Mouse (Mus musculus): ENCODE measurements around the gene Prkd3. TPM values are rescaled to one million over a fixed set of nuclear protein-coding genes. Genes with fewer than 3 reads are reported as not detected.

Prkd3 gene
- total RNA-seq, 2 experiments from 2014 or later = 18.5 to 21.8 TPM

- no peak for DNase-seq (ENCODE audit: low spot score in 2 of 2)
Measured at GRCm38 (mm10) chr17:78938927-78939326, 81.7 kb downstream of the Prkd3 start.

DNA sequence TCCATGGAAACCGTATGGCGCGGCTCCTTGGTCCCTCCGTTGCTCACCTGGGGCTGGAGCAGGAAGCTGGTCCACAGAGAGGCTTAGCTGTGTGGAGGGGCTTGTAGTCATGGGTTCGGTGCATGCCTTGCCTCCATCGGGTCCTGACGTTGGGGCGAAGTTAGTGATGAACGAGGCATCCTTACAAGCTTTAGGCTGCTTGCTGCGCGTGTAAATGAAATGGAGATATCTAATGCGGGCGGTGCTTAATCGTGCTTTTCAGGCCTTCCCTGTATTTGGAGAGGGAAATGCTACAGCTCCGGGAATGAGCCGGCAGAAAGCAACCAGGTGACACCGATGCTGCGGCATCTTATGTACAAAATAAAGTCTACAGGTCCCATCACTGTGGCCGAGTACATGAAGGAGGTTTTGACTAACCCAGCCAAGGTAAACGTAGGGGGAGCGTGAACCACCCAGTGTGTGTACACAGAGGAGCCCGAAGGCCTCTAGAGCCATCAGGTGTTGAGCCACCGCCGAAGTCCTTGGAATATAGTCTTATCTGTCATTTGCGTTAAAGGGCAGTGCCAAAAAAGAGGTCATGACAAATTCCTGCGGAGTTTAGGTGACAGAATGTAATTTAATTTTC is 83.3 kb downstream of the Prkd3 start:
- DNase-seq (ENCODE audit: low spot score in 2 of 2) = no peak

DNA sequence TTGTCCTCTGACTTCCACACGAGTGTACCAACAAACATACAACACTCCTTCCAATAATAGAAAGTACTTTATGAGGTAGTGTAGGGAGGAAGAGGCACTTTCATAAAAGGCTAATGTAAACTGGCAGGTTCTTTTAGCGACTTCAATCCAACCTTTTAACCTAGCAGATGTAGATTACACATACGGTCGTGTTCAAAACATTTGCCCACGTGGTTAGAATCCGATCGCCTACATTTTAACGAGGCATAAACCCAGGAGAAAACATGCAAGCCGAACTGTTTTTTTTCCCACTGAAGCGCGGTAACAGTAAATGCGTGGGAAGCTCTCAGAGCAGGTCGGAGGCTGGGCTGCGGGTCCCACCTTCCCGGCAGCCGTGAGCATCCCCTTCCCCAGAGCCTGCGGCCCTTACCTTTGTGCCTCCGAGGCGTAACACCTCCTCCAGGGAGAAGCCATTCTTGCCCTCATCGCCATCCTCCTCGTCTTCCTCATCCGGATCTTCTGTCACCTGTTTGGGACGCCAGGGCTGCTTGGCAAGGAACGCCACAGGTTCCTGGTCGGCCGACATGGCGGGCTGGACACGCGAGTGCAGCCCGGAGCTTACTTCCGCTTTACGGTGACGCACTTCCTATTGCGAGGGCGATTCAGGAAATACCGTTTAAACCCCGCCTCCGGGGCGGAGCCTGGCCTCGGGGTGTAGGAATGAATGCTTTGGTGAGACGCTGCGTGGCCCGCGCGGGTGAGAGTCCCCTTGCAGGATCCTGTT is 84.0 kb downstream of the Prkd3 start, which contains the start of the genes Cebpz and Ndufaf7:
Cebpz (minus strand) TSS at position 601 of the 763 bp plus-strand sequence.
Ndufaf7 (plus strand) TSS at position 671 of the 763 bp plus-strand sequence.
- peak; percentile 94 to 95 for DNase-seq (ENCODE audit: low spot score in 2 of 2)

GRCm38 (mm10) chr17:78935857-78936256 is 84.8 kb downstream of the Prkd3 start:
- DNase-seq (ENCODE audit: low spot score in 2 of 2) = no peak

DNA sequence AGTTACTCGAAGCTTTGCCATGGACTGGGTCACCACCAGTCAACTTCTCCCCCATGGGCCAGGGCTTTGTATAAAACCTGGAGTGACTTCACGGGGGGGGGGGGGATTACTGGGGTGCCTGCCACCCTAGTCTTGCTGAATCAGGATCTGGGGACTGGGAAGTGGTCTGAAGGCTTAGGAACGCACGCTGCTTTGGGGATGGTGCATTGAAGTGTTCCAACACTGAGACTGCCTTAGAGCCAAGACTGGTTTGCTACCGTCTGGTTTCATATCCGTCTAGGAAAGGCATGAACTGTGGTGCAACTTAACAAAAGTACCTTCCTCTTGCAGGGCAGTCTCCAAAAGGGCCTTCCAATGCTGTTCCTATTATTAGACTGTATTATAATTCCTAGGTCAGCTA is 102.9 kb downstream of the Prkd3 start:
- no peak for DNase-seq (ENCODE audit: low spot score in 2 of 2)

GRCm38 (mm10) chr17:78916899-78917298 is 103.7 kb downstream of the Prkd3 start:
- DNase-seq (ENCODE audit: low spot score in 2 of 2) = no peak

GRCm38 (mm10) chr17:78916369-78916813 is 104.2 kb downstream of the Prkd3 start, which contains the start of gene Cebpzos:
TSS of gene Cebpzos (plus strand) at chr17:78916500.
- DNase-seq (ENCODE audit: low spot score in 2 of 2) = peak; percentile 79 to 83

GRCm38 (mm10) chr17:78915772-78916171 is 104.8 kb downstream of the Prkd3 start:
- no peak for DNase-seq (ENCODE audit: low spot score in 2 of 2)

GRCm38 (mm10) chr17:78913921-78914320 is 106.7 kb downstream of the Prkd3 start:
- DNase-seq (ENCODE audit: low spot score in 2 of 2) = no peak

GRCm38 (mm10) chr17:78912861-78913281 is 107.7 kb downstream of the Prkd3 start:
- no peak for DNase-seq (ENCODE audit: low spot score in 2 of 2)

DNA sequence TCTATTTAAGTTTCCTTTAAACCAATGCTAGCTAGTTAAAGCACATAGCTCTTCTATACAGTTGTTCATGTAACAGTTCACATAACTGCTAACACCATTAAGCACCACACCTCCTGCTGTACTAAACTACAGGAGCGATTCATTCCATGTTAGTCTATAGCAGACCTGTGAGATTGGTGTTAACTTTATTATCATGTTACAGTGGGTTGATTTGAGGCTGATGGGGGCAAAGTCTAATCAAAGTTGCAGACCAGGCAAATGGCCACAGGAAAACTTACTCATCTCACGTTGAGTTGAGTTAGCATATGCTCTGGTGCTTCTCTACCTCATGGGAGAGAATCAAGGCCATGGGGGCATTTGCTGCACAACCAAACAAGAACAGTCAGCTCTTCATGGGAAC is 111.2 kb downstream of the Prkd3 start:
- no peak for DNase-seq (ENCODE audit: low spot score in 2 of 2)

- no peak for DNase-seq (ENCODE audit: low spot score in 2 of 2)
Measured at GRCm38 (mm10) chr17:78906892-78907291, 113.7 kb downstream of the Prkd3 start, which contains the start of gene Sult6b1. TSS of gene Sult6b1 (minus strand) at chr17:78906992.

GRCm38 (mm10) chr17:78903158-78903557 is 117.5 kb downstream of the Prkd3 start:
- DNase-seq (ENCODE audit: low spot score in 2 of 2) = no peak

Other genes starting within 250 kb of the Prkd3 start
- gene Heatr5b, start 185.5 kb downstream of the Prkd3 start, total RNA-seq (2021) = 10 to 100 TPM; 32.9 to 35.3 TPM
- gene Gpatch11, start 185.2 kb downstream of the Prkd3 start, total RNA-seq (2021) = 10 to 100 TPM; 22.6 to 26.7 TPM
- 10 to 100 TPM; 18.8 to 20.7 TPM for gene Eif2ak2, start 138.2 kb downstream of the Prkd3 start, total RNA-seq (2021)
- gene Sult6b1, start 113.8 kb downstream of the Prkd3 start, total RNA-seq (2021) = not detected
- 10 to 100 TPM; 34.0 to 38.2 TPM for gene Cebpzos, start 104.3 kb downstream of the Prkd3 start, total RNA-seq (2021)
- gene Cebpz, start 83.8 kb downstream of the Prkd3 start, total RNA-seq (2021) = 10 to 100 TPM; 46.4 to 50.8 TPM
- gene Ndufaf7, start 83.7 kb downstream of the Prkd3 start, total RNA-seq (2021) = 10 to 100 TPM; 43.9 to 47.8 TPM
- gene Qpct, start 31.1 kb upstream of the Prkd3 start, total RNA-seq (2021) = 1 to 10 TPM; 7.3 to 8.1 TPM

Measured in adrenal gland, adult 18-20 months (tissue).